Mouse (Mus musculus) cerebellum, postnatal 25 days (tissue): ENCODE results near the gene Mfsd4b1.

Source experiments
- DNase-seq, 2 experiments: peaks; one replicate each; pipeline ENCODE4 v3.0.0; 2021; ENCODE audit warnings: mixed read lengths in 2 of 2

Gene Mfsd4b1

GRCm38 (mm10) chr10:40024554-40025428 lies at the start of gene Mfsd4b1:
Mfsd4b1 (minus strand) TSS chr10:40025268.
- DNase-seq, result peak; percentile 89 to 90

- no peak for DNase-seq
Observed at GRCm38 (mm10) chr10:40073608-40074007, 48.5 kb upstream of the Mfsd4b1 start.

GRCm38 (mm10) chr10:40070684-40071083 lies 45.6 kb upstream of the Mfsd4b1 start:
- DNase-seq, result no peak

GRCm38 (mm10) chr10:40069270-40069669 lies 44.2 kb upstream of the Mfsd4b1 start:
- DNase-seq, result no peak

GRCm38 (mm10) chr10:40068595-40068994 lies 43.5 kb upstream of the Mfsd4b1 start:
- DNase-seq, result no peak

- DNase-seq, result no peak
Observed at GRCm38 (mm10) chr10:40067529-40067928, 42.5 kb upstream of the Mfsd4b1 start.

GRCm38 (mm10) chr10:40067071-40067470 lies 42.0 kb upstream of the Mfsd4b1 start:
- DNase-seq, result no peak

- DNase-seq, result no peak
Observed at GRCm38 (mm10) chr10:40065357-40065756, 40.3 kb upstream of the Mfsd4b1 start.

GRCm38 (mm10) chr10:40063291-40063890 lies 38.3 kb upstream of the Mfsd4b1 start:
- no peak for DNase-seq

- DNase-seq, result no peak
Observed at GRCm38 (mm10) chr10:40062812-40063211, 37.7 kb upstream of the Mfsd4b1 start.

GRCm38 (mm10) chr10:40061926-40062325 lies 36.9 kb upstream of the Mfsd4b1 start:
- DNase-seq, result no peak

GRCm38 (mm10) chr10:40058786-40059120 lies 33.7 kb upstream of the Mfsd4b1 start:
- no peak for DNase-seq

GRCm38 (mm10) chr10:40058062-40058785 lies 33.2 kb upstream of the Mfsd4b1 start:
- DNase-seq, result no peak

GRCm38 (mm10) chr10:40057615-40058014 lies 32.5 kb upstream of the Mfsd4b1 start:
- DNase-seq, result no peak

GRCm38 (mm10) chr10:40054455-40054854 lies 29.4 kb upstream of the Mfsd4b1 start:
- DNase-seq, result no peak

GRCm38 (mm10) chr10:40053896-40054295 lies 28.8 kb upstream of the Mfsd4b1 start:
- no peak for DNase-seq

- peak in 1 of 2 experiments; percentile 21 for DNase-seq
Observed at GRCm38 (mm10) chr10:40053257-40053895, 28.3 kb upstream of the Mfsd4b1 start.

- DNase-seq, result no peak
Observed at GRCm38 (mm10) chr10:40051997-40052396, 26.9 kb upstream of the Mfsd4b1 start.

GRCm38 (mm10) chr10:40050763-40051162 lies 25.7 kb upstream of the Mfsd4b1 start:
- DNase-seq, result no peak

- DNase-seq, result peak in 1 of 2 experiments; percentile 34
Observed at GRCm38 (mm10) chr10:40041339-40041738, 16.3 kb upstream of the Mfsd4b1 start.

GRCm38 (mm10) chr10:40036686-40037560 lies 11.9 kb upstream of the Mfsd4b1 start:
- peak in 1 of 2 experiments; percentile 37 for DNase-seq

GRCm38 (mm10) chr10:40034956-40035355 lies 9.9 kb upstream of the Mfsd4b1 start:
- no peak for DNase-seq
